In the genomic region with DNA sequence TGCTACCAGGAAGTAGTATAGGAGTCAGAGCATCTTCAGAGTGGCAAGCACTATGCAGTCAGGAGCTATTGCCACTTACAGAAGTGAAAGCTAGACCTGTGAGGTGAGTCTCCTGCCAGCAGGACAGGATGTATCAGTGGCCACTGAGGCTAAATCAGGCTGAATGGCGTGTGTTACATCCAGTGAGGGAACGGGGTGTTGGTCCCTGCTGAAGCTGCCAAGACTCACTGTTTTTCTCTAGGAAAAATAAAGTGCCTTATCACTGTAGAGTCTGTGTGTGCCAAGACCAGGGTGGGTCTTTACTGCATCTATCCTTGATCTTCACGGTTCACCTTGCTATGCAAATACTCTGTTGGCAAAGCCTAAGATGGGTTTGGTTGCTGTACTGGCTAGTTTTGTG, we compare ENCODE assay signal across 28 mouse cellular contexts. TPM values are rescaled to one million over a fixed set of nuclear protein-coding genes. Genes with fewer than 3 reads are reported as not detected.
"Had no signal": no experiment of that assay in that cellular context is flagged by ENCODE, and none has a peak within 500 bp of the region (broad histone marks: within the 10 kb centered on the region; RNA-seq: fewer than 3 reads in every experiment).

No protein-coding gene starts in this region.

- H3K4me2 ChIP-seq: heart, embryonic 13.5 days; heart, embryonic 15.5 days; hindbrain, embryonic 13.5 days; hindbrain, embryonic 15.5 days; kidney, embryonic 15.5 days; limb, embryonic 13.5 days; limb, embryonic 15.5 days; liver, embryonic 12.5 days had no signal

- H3K9ac ChIP-seq: heart, embryonic 13.5 days; heart, embryonic 15.5 days; hindbrain, embryonic 13.5 days; hindbrain, embryonic 15.5 days; kidney, embryonic 15.5 days; limb, embryonic 13.5 days; limb, embryonic 15.5 days; liver, embryonic 12.5 days; liver, embryonic 14.5 days had no signal

- H3K27ac ChIP-seq: heart, embryonic 10.5 days; heart, embryonic 13.5 days; heart, embryonic 15.5 days; hindbrain, embryonic 13.5 days; hindbrain, embryonic 15.5 days; hindbrain, postnatal 0 days; kidney, embryonic 15.5 days; kidney, postnatal 0 days; limb, embryonic 13.5 days; limb, embryonic 15.5 days; liver, embryonic 12.5 days; liver, embryonic 14.5 days had no signal

- DNase-seq: gastrocnemius, postnatal 14 days; gastrocnemius, postnatal 36 days; heart, adult 18-20 months; heart, postnatal 14 days; heart, postnatal 36 days; kidney, adult 11 months; kidney, adult 2 months; kidney, adult 9 months; kidney, postnatal 14 days; kidney, postnatal 36 days; layer of hippocampus, adult 9-11 months; layer of hippocampus, postnatal 36 days; left cerebral cortex, postnatal 4 days had no signal

- H3K36me3 ChIP-seq: heart, embryonic 10.5 days; heart, embryonic 13.5 days; heart, embryonic 15.5 days; hindbrain, embryonic 13.5 days; hindbrain, embryonic 15.5 days; kidney, embryonic 15.5 days; limb, embryonic 13.5 days; limb, embryonic 15.5 days; liver, embryonic 12.5 days had no signal

- H3K27me3 ChIP-seq: heart, embryonic 13.5 days; heart, embryonic 15.5 days; hindbrain, embryonic 13.5 days; hindbrain, embryonic 15.5 days; kidney, embryonic 15.5 days; limb, embryonic 13.5 days; limb, embryonic 15.5 days; liver, embryonic 12.5 days had no signal

- ATAC-seq: hindbrain, postnatal 0 days; intestine, embryonic 16.5 days; liver, embryonic 12.5 days had no signal

- H3K4me3 ChIP-seq: heart, embryonic 10.5 days; heart, embryonic 13.5 days; heart, embryonic 15.5 days; hindbrain, embryonic 13.5 days; hindbrain, embryonic 15.5 days; kidney, embryonic 15.5 days; limb, embryonic 13.5 days; limb, embryonic 15.5 days; liver, embryonic 12.5 days had no signal

- H3K4me1 ChIP-seq: heart, embryonic 10.5 days; heart, embryonic 13.5 days; heart, embryonic 15.5 days; hindbrain, embryonic 13.5 days; kidney, embryonic 15.5 days; limb, embryonic 13.5 days; limb, embryonic 15.5 days; liver, embryonic 12.5 days had no signal

- H3K9me3 ChIP-seq: heart, embryonic 10.5 days; heart, embryonic 13.5 days; heart, embryonic 15.5 days; hindbrain, embryonic 13.5 days; hindbrain, embryonic 15.5 days; kidney, embryonic 15.5 days; limb, embryonic 15.5 days; liver, embryonic 12.5 days had no signal

RNA-seq across cellular contexts. Expression of a gene that starts 34.8 kb away (rescaled TPM):
- total RNA-seq: hematopoietic stem cell, adult 5-6 weeks; liver, adult 2 months had no signal
- polyA plus RNA-seq: liver, adult 2 months; liver, embryonic 12.5 days had no signal
